Mouse (Mus musculus) limb, embryonic 12.5 days (tissue): Measurements from ENCODE around the gene Adh6b. TPM values are rescaled to one million over a fixed set of nuclear protein-coding genes. Genes with fewer than 3 reads are reported as not detected.
"Not testable (repeated sequence)": the region's sequence is repeated elsewhere in the genome, so short reads cannot be mapped to it uniquely, and the experiment has no call there.

ENCODE experiments used
- ATAC-seq: fragments of 200-750 bp; cut with Nextera tagmentation; 2 replicates; pipeline ENCODE4 v1.8.0; 2017; ENCODE audit warnings: low read depth, moderate TSS enrichment; ENCODE audit not compliant: insufficient number of reproducible peaks, insufficient read depth, low FRiP score, low TSS enrichment
- H3K27ac ChIP-seq: fragments of 300-500 bp; sonication (generic); 2 replicates; pipeline ENCODE4 v1.5.1; 2016; ENCODE audit warnings: mild to moderate bottlenecking, moderate library complexity
- H3K27me3 ChIP-seq: fragments of 300-500 bp; sonication (generic); 2 replicates; pipeline ENCODE4 v1.6.1; 2016; ENCODE audit warnings: mild to moderate bottlenecking, moderate library complexity
- H3K36me3 ChIP-seq: fragments of 300-500 bp; sonication (generic); 2 replicates; pipeline ENCODE4 v1.6.1; 2016; ENCODE audit warnings: mild to moderate bottlenecking, moderate library complexity
- H3K4me1 ChIP-seq: fragments of 300-500 bp; sonication (generic); replicated peaks from 2 replicates; pipeline ENCODE4 v1.6.1; 2016
- H3K4me2 ChIP-seq: fragments of 300-500 bp; sonication (generic); 2 replicates; pipeline ENCODE4 v1.6.1; 2016; ENCODE audit warnings: mild to moderate bottlenecking, moderate library complexity
- H3K4me3 ChIP-seq: fragments of 300-500 bp; sonication (generic); replicated peaks from 2 replicates; pipeline ENCODE4 v1.5.1; 2016; ENCODE audit warnings: mild to moderate bottlenecking
- H3K9ac ChIP-seq: fragments of 300-500 bp; sonication (generic); replicated peaks from 2 replicates; pipeline ENCODE4 v1.6.1; 2016; ENCODE audit warnings: mild to moderate bottlenecking, moderate library complexity
- H3K9me3 ChIP-seq: fragments of 300-500 bp; sonication (generic); 2 replicates; pipeline ENCODE4 v1.6.1; 2016; ENCODE audit warnings: mild to moderate bottlenecking, moderate library complexity
- WGBS: fragments of 180-500 bp; shearing (Covaris S2); methylation state at CpG from one replicate; pipeline ENCODE4 v1.1.7; 2016; 5-methylcytosine and 5-hydroxymethylcytosine counted together
- polyA plus RNA-seq: library from polyadenylated mRNA; unstranded; fragments of >200 nt; fragmentation: Nextera tagmentation; extraction: Ambion mirVana; gene quantifications from 2 replicates; pipeline ENCODE4 v1.2.1, GENCODE M21; 2016

The Adh6b gene
- polyA plus RNA-seq, 1 experiment from 2014 or later, result 0.54 TPM

DNA sequence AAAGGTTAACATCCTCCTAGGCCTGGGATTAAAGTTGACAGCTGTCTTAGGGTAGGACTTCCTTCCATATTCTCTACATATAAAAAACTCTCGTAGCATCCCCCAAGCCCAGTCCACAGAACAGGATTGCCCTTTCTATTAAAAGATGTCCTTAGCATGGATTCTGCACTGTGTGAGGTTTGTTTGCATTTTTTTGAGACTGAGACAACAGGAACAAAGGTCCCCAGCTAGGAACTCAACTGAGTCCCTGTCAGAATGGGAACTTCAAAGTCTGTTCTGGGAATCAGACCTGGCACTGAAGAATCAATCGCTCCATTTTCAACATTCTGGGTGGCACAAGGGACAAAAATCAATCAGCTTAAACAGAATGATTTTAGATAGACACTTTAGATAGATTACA is 21.3 kb downstream of the Adh6b start:
- Histone ChIP-seq H3K4me2 (no peak overlapping the region), H3K27me3 (no peaks in the 10 kb centered on the region), H3K9ac (no peak overlapping the region), H3K27ac (no peak overlapping the region), H3K36me3 (no peaks in the 10 kb centered on the region), H3K9me3 (no peaks in the 10 kb centered on the region), H3K4me1 (no peaks in the 10 kb centered on the region), H3K4me3 (no peak overlapping the region)
- ATAC-seq, result no peak
- WGBS, result 84% methylated on average over 2 of the region's 2 CpGs

DNA sequence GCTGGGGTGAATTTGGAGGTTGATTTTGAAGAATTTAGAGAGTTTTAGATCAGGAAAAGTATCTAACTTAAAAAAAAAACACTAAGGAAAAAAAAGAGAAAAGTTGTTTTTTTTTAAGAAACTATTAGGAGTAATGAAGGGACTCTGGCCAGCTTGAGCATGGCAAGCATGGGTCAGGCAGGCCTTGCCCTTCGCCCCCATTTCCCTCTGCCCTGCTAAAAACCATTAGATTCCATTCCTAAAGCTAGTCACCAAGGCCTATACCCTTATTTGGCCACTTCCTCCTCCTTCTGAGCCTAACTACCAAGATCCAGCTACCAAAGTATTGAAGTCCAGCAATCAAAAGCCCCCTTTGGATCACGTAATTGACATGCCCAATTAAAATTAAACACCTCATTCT is 24.6 kb downstream of the Adh6b start:
- no peak for ATAC-seq
- Histone ChIP-seq H3K27ac (no peak overlapping the region), H3K27me3 (no peaks in the 10 kb centered on the region), H3K9me3 (no peaks in the 10 kb centered on the region), H3K4me2 (no peak overlapping the region), H3K9ac (no peak overlapping the region), H3K4me1 (no peaks in the 10 kb centered on the region), H3K4me3 (no peak overlapping the region), H3K36me3 (no peaks in the 10 kb centered on the region)
- WGBS, result 76% methylated on average over 2 of the region's 2 CpGs

GRCm38 (mm10) chr3:138369546-138369945 is 28.0 kb downstream of the Adh6b start:
- no peak for ATAC-seq
- no peaks in the 10 kb centered on the region for H3K9me3 ChIP-seq
- WGBS, result 85% methylated on average over 1 of the region's 1 CpGs

DNA sequence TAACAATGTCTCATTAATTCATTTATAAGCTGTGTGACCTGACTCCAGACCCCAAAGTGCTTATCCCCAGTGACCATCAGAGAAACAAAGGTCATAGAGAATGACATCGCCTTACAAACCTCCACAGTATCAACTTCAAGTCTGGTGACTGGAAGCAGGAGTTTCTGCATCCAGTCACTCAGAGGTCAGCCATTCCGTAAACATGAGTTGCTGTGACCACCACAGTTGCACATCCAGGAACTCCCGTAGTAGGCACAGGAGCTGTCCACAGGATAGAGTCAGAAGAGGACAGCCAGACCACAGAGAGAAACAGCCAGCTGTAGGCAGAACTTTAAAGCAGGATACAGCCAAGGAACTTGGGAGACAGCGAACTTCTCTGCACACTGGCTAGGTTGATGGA is 28.7 kb downstream of the Adh6b start:
- not testable (repeated sequence) for H3K4me1 ChIP-seq, H3K9ac ChIP-seq, H3K4me2 ChIP-seq, H3K4me3 ChIP-seq, H3K27ac ChIP-seq, H3K27me3 ChIP-seq, H3K9me3 ChIP-seq, ATAC-seq, H3K36me3 ChIP-seq
- WGBS, result 60% methylated on average over 4 of the region's 4 CpGs

More at GRCm38 (mm10) chr3:138369546-138369945, 28.0 kb downstream of the Adh6b start:
- H3K36me3 ChIP-seq, result no peaks in the 10 kb centered on the region
- H3K4me1 ChIP-seq, result no peaks in the 10 kb centered on the region
- no peak overlapping the region for H3K4me2 ChIP-seq
- H3K27me3 ChIP-seq, result no peaks in the 10 kb centered on the region
- no peak overlapping the region for H3K9ac ChIP-seq
- no peak overlapping the region for H3K27ac ChIP-seq
- H3K4me3 ChIP-seq, result no peak overlapping the region

GRCm38 (mm10) chr3:138373920-138374319 is 32.3 kb downstream of the Adh6b start:
- Histone ChIP-seq H3K36me3 (no peaks in the 10 kb centered on the region), H3K9ac (no peak overlapping the region), H3K27me3 (no peaks in the 10 kb centered on the region), H3K4me2 (no peak overlapping the region), H3K9me3 (no peaks in the 10 kb centered on the region), H3K27ac (no peak overlapping the region), H3K4me3 (no peak overlapping the region), H3K4me1 (no peaks in the 10 kb centered on the region)
- no peak for ATAC-seq
- WGBS, result 86% methylated on average over 4 of the region's 4 CpGs

- H3K27me3 ChIP-seq, result no peaks in the 10 kb centered on the region
- H3K4me2 ChIP-seq, result no peak overlapping the region
- H3K9ac ChIP-seq, result no peak overlapping the region
- H3K4me3 ChIP-seq, result no peak overlapping the region
- no peak overlapping the region for H3K27ac ChIP-seq
- no peaks in the 10 kb centered on the region for H3K9me3 ChIP-seq
- H3K4me1 ChIP-seq, result no peaks in the 10 kb centered on the region
- ATAC-seq, result no peak
- no peaks in the 10 kb centered on the region for H3K36me3 ChIP-seq
- 76% methylated on average over 2 of the region's 2 CpGs for WGBS
These were observed 33.6 kb downstream of the Adh6b start for GRCm38 (mm10) chr3:138375148-138375547.

DNA sequence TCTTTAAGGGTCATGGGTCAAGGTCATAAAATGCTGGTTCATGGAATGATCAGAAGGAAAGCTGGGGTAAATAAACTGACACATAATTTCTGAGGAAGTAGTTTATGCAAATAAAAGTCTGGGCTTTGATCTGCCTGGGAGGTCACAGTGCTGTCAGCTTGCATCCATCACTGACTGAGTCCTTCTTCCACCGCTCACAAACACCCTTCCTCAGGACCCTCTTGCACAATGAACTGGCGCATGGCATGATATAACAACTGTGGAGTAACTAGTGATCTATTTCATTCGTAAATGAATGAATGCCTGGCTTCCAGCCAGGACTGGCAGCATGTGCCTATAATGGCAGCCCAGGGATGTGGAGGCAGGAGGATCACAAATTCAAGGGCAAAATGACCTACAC is 39.6 kb downstream of the Adh6b start:
- no peak overlapping the region for H3K27ac ChIP-seq
- H3K27me3 ChIP-seq, result no peaks in the 10 kb centered on the region
- WGBS, result 18% methylated on average over 3 of the region's 3 CpGs
- no peaks in the 10 kb centered on the region for H3K36me3 ChIP-seq
- H3K9ac ChIP-seq, result no peak overlapping the region
- H3K9me3 ChIP-seq, result no peaks in the 10 kb centered on the region
- no peak overlapping the region for H3K4me3 ChIP-seq
- no peak for ATAC-seq
- H3K4me2 ChIP-seq, result no peak overlapping the region
- H3K4me1 ChIP-seq, result no peaks in the 10 kb centered on the region; the same call in 1 of the 2 replicates

- Histone ChIP-seq H3K9me3 (no peaks in the 10 kb centered on the region), H3K4me2 (no peak overlapping the region), H3K36me3 (no peaks in the 10 kb centered on the region), H3K4me1 (no peaks in the 10 kb centered on the region), H3K27ac (no peak overlapping the region), H3K9ac (no peak overlapping the region), H3K4me3 (no peak overlapping the region), H3K27me3 (no peaks in the 10 kb centered on the region)
- 90% methylated on average over 6 of the region's 6 CpGs for WGBS
- ATAC-seq, result no peak
These were observed 45.6 kb downstream of the Adh6b start for GRCm38 (mm10) chr3:138387155-138387554.

DNA sequence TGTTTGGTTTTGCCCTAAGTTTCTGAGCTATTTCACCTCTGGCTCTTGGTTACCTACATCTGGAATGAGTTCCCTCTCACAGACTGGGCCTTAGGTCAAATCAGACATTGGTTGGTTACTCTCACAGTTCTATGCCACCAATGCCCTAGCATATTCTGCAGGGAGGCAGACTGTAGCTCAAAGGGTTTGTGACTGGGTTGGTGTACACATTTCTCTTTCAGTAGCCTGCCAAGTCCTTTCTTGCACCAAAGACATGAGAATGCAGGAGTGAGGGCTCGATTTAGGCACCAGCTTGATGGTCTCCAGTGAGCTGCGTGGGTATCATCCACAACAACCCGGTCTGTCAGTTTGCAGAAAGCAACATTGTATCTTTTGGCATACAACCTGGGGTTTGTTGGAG is 63.3 kb downstream of the Adh6b start:
- no peak overlapping the region for H3K4me2 ChIP-seq
- WGBS, result 79% methylated on average over 3 of the region's 3 CpGs
- no peaks in the 10 kb centered on the region for H3K9me3 ChIP-seq
- H3K36me3 ChIP-seq, result no peaks in the 10 kb centered on the region
- H3K9ac ChIP-seq, result no peak overlapping the region
- no peaks in the 10 kb centered on the region for H3K27me3 ChIP-seq
- H3K4me1 ChIP-seq, result no peaks in the 10 kb centered on the region
- no peak overlapping the region for H3K4me3 ChIP-seq
- no peak overlapping the region for H3K27ac ChIP-seq
- ATAC-seq, result no peak

DNA sequence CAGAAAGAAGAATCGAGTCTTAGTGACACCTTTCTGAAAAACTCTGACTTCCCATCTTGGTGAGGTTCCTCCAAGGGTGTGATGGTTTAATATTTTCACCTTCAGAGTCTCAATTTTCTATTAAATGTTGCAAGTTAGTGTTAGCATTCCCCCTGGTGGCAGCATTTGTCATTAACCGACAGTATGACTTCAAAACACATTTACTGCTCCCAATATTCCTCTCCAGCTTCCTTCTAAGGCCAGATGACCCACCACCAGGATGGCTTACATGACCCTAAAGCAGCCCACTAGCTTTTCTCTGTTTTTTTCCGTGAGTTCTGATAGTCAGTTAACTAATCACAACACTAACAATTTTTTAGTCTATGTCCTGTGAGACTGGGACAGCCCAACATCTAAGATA is 63.8 kb downstream of the Adh6b start:
- Histone ChIP-seq H3K27ac (no peak overlapping the region), H3K9ac (no peak overlapping the region), H3K27me3 (no peaks in the 10 kb centered on the region), H3K9me3 (no peaks in the 10 kb centered on the region), H3K36me3 (no peaks in the 10 kb centered on the region), H3K4me3 (no peak overlapping the region), H3K4me1 (no peaks in the 10 kb centered on the region), H3K4me2 (no peak overlapping the region)
- 44% methylated on average over 3 of the region's 3 CpGs for WGBS
- no peak for ATAC-seq

GRCm38 (mm10) chr3:138405840-138406239 is 64.3 kb downstream of the Adh6b start:
- no peak for ATAC-seq
- Histone ChIP-seq H3K36me3 (no peaks in the 10 kb centered on the region), H3K4me1 (no peaks in the 10 kb centered on the region), H3K9me3 (no peaks in the 10 kb centered on the region), H3K27me3 (no peaks in the 10 kb centered on the region), H3K4me2 (no peak overlapping the region), H3K4me3 (no peak overlapping the region), H3K9ac (no peak overlapping the region), H3K27ac (no peak overlapping the region)
- WGBS, result 87% methylated on average over 7 of the region's 7 CpGs

DNA sequence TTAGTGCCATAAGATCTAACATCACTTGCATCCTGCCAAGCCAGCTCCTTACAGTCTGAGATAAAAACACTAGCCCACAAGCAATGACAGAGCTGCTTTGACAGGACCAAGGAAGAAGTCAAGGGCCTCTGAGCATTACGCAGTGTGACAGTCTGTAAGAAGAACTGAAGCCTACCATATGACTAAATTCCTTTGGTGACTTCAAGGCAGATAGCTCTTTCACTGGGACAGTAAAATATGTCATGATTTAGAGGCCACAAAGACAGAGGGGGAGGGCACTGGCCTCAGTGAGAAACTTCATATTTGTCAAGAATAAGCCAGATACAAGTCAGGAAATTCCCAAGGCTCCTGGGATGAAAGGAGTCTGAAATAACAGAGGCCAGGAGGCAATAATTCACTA is 66.3 kb downstream of the Adh6b start:
- H3K4me1 ChIP-seq, result no peaks in the 10 kb centered on the region
- no peak overlapping the region for H3K27ac ChIP-seq
- H3K4me2 ChIP-seq, result no peak overlapping the region
- H3K9ac ChIP-seq, result no peak overlapping the region
- 94% methylated on average over 1 of the region's 1 CpGs for WGBS
- H3K36me3 ChIP-seq, result no peaks in the 10 kb centered on the region
- H3K4me3 ChIP-seq, result no peak overlapping the region
- no peak for ATAC-seq
- H3K9me3 ChIP-seq, result no peaks in the 10 kb centered on the region
- H3K27me3 ChIP-seq, result no peaks in the 10 kb centered on the region
